Mouse (Mus musculus): ENCODE measurements around the gene Arid3b.
A peak's percentile ranks its signal among the peaks of the same experiment; 100 is the strongest.
"Not testable (repeated sequence)": the region's sequence is repeated elsewhere in the genome, so short reads cannot be mapped to it uniquely, and the experiment has no call there.

Gene Arid3b

GRCm38 (mm10) chr9:57836581-57837170, at the start of gene Arid3b:
TSS of gene Arid3b (minus strand) at chr9:57836793.
- DNase-seq, result peak; percentile 88 to 90

GRCm38 (mm10) chr9:57883413-57883812, 46.8 kb upstream of the Arid3b start:
- no peak for DNase-seq

GRCm38 (mm10) chr9:57881781-57882180, 45.2 kb upstream of the Arid3b start:
- DNase-seq, result not testable (repeated sequence)

- no peak for DNase-seq
These were observed 43.7 kb upstream of the Arid3b start for GRCm38 (mm10) chr9:57880278-57880677.

GRCm38 (mm10) chr9:57879213-57879612, 42.6 kb upstream of the Arid3b start:
- DNase-seq, result no peak

GRCm38 (mm10) chr9:57874994-57875393, 38.4 kb upstream of the Arid3b start:
- no peak for DNase-seq

- DNase-seq, result no peak
These were observed 37.5 kb upstream of the Arid3b start for GRCm38 (mm10) chr9:57874134-57874533.

GRCm38 (mm10) chr9:57870273-57870816, 33.8 kb upstream of the Arid3b start:
- DNase-seq, result no peak

GRCm38 (mm10) chr9:57868767-57869166, 32.2 kb upstream of the Arid3b start:
- DNase-seq, result no peak

GRCm38 (mm10) chr9:57867880-57868279, 31.3 kb upstream of the Arid3b start:
- no peak for DNase-seq

GRCm38 (mm10) chr9:57867236-57867635, 30.6 kb upstream of the Arid3b start:
- no peak for DNase-seq

GRCm38 (mm10) chr9:57866530-57866929, 29.9 kb upstream of the Arid3b start:
- DNase-seq, result no peak

- DNase-seq, result no peak
These were observed 27.7 kb upstream of the Arid3b start for GRCm38 (mm10) chr9:57864336-57864735.

- peak; percentile 60 to 71 for DNase-seq
These were observed 25.4 kb upstream of the Arid3b start for GRCm38 (mm10) chr9:57861951-57862471.

- DNase-seq, result no peak
These were observed 19.9 kb upstream of the Arid3b start for GRCm38 (mm10) chr9:57856456-57856855.

- DNase-seq, result no peak
These were observed 17.7 kb upstream of the Arid3b start for GRCm38 (mm10) chr9:57854280-57854679.

GRCm38 (mm10) chr9:57839032-57839431, 2.4 kb upstream of the Arid3b start:
- no peak for DNase-seq

- peak in 1 of 2 experiments; percentile 9 for DNase-seq
These were observed 615 bp downstream of the Arid3b start for GRCm38 (mm10) chr9:57835841-57836514.

- DNase-seq, result no peak
These were observed 1.8 kb downstream of the Arid3b start for GRCm38 (mm10) chr9:57834629-57835417.

GRCm38 (mm10) chr9:57833762-57834471, 2.7 kb downstream of the Arid3b start:
- DNase-seq, result no peak

- DNase-seq, result peak; percentile 54 to 61
These were observed 5.1 kb downstream of the Arid3b start for GRCm38 (mm10) chr9:57831267-57832082.

All from cerebellum, postnatal 36 days (tissue).